Mouse (Mus musculus) ES-CJ7 (cell line): Measurements from ENCODE around the gene Nfil3.

ENCODE experiments used
- DNase-seq: peaks from one replicate; pipeline ENCODE4 v3.0.0; 2011; ENCODE audit warnings: low read depth, low spot score

Nfil3 gene

GRCm38 (mm10) chr13:52942876-52943388 lies 37.9 kb downstream of the Nfil3 start:
- no peak for DNase-seq

DNA sequence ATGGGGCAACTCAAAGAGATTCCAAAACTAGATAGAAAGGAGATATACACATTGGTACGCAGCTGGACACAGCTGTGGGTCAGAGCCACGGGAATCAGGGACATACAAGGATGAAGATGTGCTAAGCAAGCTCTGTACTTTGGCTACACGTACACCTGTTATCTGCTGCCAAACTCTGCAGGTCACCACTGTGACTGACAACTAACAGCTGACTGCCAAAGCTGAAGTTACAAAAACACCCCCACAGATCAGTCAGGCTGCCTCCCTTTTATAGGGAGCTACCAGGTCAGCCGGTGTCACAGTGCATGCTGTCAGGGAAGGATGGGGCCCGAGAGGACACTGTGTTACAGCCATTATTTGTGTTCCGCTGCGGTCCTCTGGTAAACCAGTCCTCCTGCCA lies 39.9 kb downstream of the Nfil3 start:
- DNase-seq, result no peak

DNA sequence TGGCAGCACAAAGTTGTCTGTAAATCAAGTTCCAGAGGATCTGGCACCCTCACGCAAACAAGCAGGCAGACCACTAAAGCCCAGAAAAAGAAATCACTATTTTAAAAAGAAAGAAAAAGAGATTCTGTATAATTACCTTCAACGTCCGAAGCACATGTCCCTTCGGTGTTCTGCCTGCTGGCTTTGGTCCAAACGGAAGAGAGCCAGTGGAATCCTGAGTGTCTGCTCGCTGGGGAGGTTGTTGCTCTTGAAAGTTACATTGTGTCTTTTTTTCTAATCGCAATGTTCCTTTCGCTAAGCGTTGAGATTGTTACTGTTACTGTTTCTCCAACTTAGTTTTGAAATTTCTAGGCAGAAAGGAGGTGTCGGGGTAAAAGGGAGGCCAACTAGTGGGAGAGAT lies 50.3 kb downstream of the Nfil3 start:
- DNase-seq, result no peak

GRCm38 (mm10) chr13:52929209-52930171 lies 51.4 kb downstream of the Nfil3 start, which contains the start of gene Auh:
TSS of gene Auh (minus strand) at chr13:52929681.
- peak; percentile 83 for DNase-seq

- DNase-seq, result no peak
These were observed 52.5 kb downstream of the Nfil3 start for GRCm38 (mm10) chr13:52928392-52928791.

- DNase-seq, result no peak
These were observed 56.4 kb downstream of the Nfil3 start for GRCm38 (mm10) chr13:52924457-52924856.

DNA sequence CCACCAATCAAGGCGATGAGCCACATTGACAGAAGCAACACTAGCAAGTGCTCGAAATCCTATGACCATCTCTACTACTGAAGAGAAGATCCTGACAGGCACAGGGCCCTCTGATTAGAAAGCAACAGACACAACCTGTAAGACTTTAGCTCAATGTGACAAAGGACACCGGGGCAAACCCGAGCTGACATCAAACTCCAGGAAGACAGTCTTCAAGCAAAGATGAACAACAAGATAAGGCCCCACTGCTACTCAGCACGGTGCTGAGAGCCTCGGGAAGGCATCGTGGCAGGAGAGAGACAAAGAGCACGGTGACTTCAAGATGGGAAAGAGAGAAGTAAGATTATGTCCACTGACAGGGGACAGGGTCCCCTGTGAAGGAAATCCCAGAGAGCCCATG lies 58.9 kb downstream of the Nfil3 start:
- no peak for DNase-seq

DNA sequence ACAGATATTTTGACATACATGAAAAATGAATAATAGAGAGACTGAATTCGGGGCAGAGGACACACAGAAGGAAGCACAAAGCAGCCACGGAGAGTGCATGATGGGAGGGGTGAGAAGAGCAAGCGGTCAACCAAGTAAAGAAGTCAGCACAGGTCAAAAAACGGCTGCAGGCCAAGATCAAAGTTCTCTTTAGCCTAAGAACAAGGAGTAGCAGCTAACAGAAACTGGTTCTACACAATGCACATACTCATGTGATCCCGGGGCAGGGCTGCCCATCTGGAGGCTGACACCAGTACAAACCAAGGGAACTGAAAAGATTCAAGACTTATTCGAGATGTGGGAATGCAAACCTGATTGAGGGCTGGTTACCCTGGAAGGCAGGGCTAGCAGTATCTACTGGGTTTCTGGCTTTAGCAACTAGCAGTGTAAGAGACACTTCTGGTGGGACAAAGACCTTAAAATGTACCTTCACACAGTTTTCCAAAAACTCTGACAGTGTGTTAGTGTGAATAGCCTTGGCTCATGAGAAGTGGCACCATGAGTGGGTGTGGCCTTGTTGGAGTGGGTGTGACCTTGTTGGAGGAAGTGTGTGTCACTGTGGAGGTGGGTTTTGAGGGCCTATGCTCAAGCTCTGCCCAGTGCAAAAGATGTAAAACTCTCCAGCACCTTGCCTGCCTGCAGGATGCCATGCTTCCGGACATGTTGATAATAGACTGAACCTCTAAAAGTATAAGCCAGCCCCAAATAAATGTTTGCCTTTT lies 59.6 kb downstream of the Nfil3 start:
- no peak for DNase-seq

GRCm38 (mm10) chr13:52919790-52920352 lies 61.0 kb downstream of the Nfil3 start:
- DNase-seq, result no peak

DNA sequence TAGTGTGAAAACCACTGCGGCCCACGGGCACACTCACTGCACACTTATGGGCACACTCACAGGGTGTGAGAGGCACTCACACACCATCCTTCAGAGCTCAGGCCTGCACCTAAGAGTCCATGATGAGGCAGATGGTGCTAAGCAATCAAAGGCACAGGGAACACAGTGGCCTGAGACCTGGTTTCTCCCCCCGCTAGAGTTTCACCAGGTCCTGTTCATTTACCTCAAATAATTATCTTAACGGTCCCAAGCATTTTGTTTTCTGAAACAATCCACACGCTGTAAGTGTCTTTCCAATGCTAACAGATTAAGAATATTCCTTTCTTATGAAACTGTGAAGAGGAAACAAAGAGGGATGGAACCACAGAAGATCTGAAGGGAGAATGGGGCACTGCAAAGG lies 62.5 kb downstream of the Nfil3 start:
- DNase-seq, result no peak
